Mouse (Mus musculus): ENCODE data around the gene Olfr961. TPM values are rescaled to one million over a fixed set of nuclear protein-coding genes. Genes with fewer than 3 reads are reported as not detected.

Olfr961 gene
- polyA plus RNA-seq, 1 experiment = not detected

GRCm38 (mm10) chr9:39678557-39678956, 33.7 kb downstream of the Olfr961 start:
- Histone ChIP-seq H3K36me3 (ENCODE audit: control insufficient read depth, insufficient read depth, low read length, poor library complexity, severe bottlenecking) (no peaks in the 10 kb centered on the region), H3K27me3 (ENCODE audit: control insufficient read depth, insufficient read depth, low read length, poor library complexity, severe bottlenecking) (no peaks in the 10 kb centered on the region), H3K9me3 (replicated peaks; ENCODE audit: control insufficient read depth, insufficient read depth, low read length, poor library complexity, severe bottlenecking) (no peaks in the 10 kb centered on the region), H3K9ac (ENCODE audit: low read depth, poor library complexity, severe bottlenecking) (no peak overlapping the region), H3K27ac (ENCODE audit: insufficient read depth, low read length) (no peak overlapping the region), H3K4me1 (ENCODE audit: control insufficient read depth, insufficient read depth, low read length) (no peaks in the 10 kb centered on the region), H3K4me3 (ENCODE audit: low read depth, low read length) (no peak overlapping the region)
- TF ChIP-seq EP300 (IDR thresholded peaks at IDR 0.05; ENCODE audit: insufficient read depth, low read depth, low read length) (no peak), POLR2A (IDR thresholded peaks at IDR 0.05; ENCODE audit: insufficient read depth, low read length) (no peak), CTCF (IDR thresholded peaks at IDR 0.05; ENCODE audit: low read depth, low read length) (no peak)

DNA sequence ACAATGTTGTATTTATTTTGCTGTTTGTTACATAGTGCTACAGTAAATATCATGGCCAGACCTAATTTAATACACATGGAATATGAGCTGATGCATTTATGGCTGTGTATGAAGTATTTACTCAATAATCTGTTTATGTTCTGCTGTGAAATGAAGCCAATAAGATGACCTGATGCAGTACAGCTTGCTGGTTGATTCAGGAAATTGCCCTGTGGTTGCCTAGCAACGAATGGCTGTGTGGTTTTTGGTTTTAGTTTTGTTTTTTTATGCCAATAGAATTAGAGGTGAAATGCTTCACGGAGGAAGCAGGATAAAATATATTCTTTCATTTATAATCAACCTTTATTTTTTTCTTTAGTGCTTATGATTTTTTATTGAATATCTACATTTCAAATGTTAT, 34.4 kb downstream of the Olfr961 start:
- TF ChIP-seq EP300 (IDR thresholded peaks at IDR 0.05; ENCODE audit: insufficient read depth, low read depth, low read length) (no peak), CTCF (IDR thresholded peaks at IDR 0.05; ENCODE audit: low read depth, low read length) (no peak), POLR2A (IDR thresholded peaks at IDR 0.05; ENCODE audit: insufficient read depth, low read length) (no peak)
- Histone ChIP-seq H3K9me3 (replicated peaks; ENCODE audit: control insufficient read depth, insufficient read depth, low read length, poor library complexity, severe bottlenecking) (no peaks in the 10 kb centered on the region), H3K27me3 (ENCODE audit: control insufficient read depth, insufficient read depth, low read length, poor library complexity, severe bottlenecking) (no peaks in the 10 kb centered on the region), H3K27ac (ENCODE audit: insufficient read depth, low read length) (no peak overlapping the region), H3K36me3 (ENCODE audit: control insufficient read depth, insufficient read depth, low read length, poor library complexity, severe bottlenecking) (no peaks in the 10 kb centered on the region), H3K4me1 (ENCODE audit: control insufficient read depth, insufficient read depth, low read length) (no peaks in the 10 kb centered on the region), H3K9ac (ENCODE audit: low read depth, poor library complexity, severe bottlenecking) (no peak overlapping the region), H3K4me3 (ENCODE audit: low read depth, low read length) (no peak overlapping the region)

Other genes starting within 250 kb of the Olfr961 start
- gene Olfr952, start 217.9 kb upstream of the Olfr961 start, polyA plus RNA-seq (2011; ENCODE audit: insufficient read depth, insufficient read length, low read depth, missing spikeins) = not detected in 2 replicates
- not detected in 2 replicates for gene Olfr954, start 188.4 kb upstream of the Olfr961 start, polyA plus RNA-seq (2011; ENCODE audit: insufficient read depth, insufficient read length, low read depth, missing spikeins)
- gene Olfr955, start 173.1 kb upstream of the Olfr961 start, polyA plus RNA-seq (2011; ENCODE audit: insufficient read depth, insufficient read length, low read depth, missing spikeins) = not detected in 2 replicates
- not detected in 2 replicates for gene Olfr44, start 151.1 kb upstream of the Olfr961 start, polyA plus RNA-seq (2011; ENCODE audit: insufficient read depth, insufficient read length, low read depth, missing spikeins)
- gene Olfr957, start 129.3 kb upstream of the Olfr961 start, polyA plus RNA-seq (2011; ENCODE audit: insufficient read depth, insufficient read length, low read depth, missing spikeins) = not detected in 2 replicates
- gene Olfr958, start 91.0 kb upstream of the Olfr961 start, polyA plus RNA-seq (2011; ENCODE audit: insufficient read depth, insufficient read length, low read depth, missing spikeins) = not detected in 2 replicates
- gene Olfr959, start 69.5 kb upstream of the Olfr961 start, polyA plus RNA-seq (2011; ENCODE audit: insufficient read depth, insufficient read length, low read depth, missing spikeins) = not detected in 2 replicates
- gene AW551984, start 40.7 kb upstream of the Olfr961 start, polyA plus RNA-seq (2011; ENCODE audit: insufficient read depth, insufficient read length, low read depth, missing spikeins) = 1.5 and 2.0 TPM in 2 replicates
- gene Olfr148, start 34.4 kb upstream of the Olfr961 start, polyA plus RNA-seq (2011; ENCODE audit: insufficient read depth, insufficient read length, low read depth, missing spikeins) = not detected in 2 replicates
- not detected in 2 replicates for gene Olfr960, start 23.7 kb upstream of the Olfr961 start, polyA plus RNA-seq (2011; ENCODE audit: insufficient read depth, insufficient read length, low read depth, missing spikeins)
- not detected in 2 replicates for gene Olfr963, start 22.1 kb downstream of the Olfr961 start, polyA plus RNA-seq (2011; ENCODE audit: insufficient read depth, insufficient read length, low read depth, missing spikeins)
- gene Olfr149, start 62.0 kb downstream of the Olfr961 start, polyA plus RNA-seq (2011; ENCODE audit: insufficient read depth, insufficient read length, low read depth, missing spikeins) = not detected in 2 replicates
- gene Olfr965, start 66.3 kb downstream of the Olfr961 start, polyA plus RNA-seq (2011; ENCODE audit: insufficient read depth, insufficient read length, low read depth, missing spikeins) = not detected in 2 replicates
- not detected in 2 replicates for gene Olfr150, start 85.9 kb downstream of the Olfr961 start, polyA plus RNA-seq (2011; ENCODE audit: insufficient read depth, insufficient read length, low read depth, missing spikeins)
- not detected in 2 replicates for gene Olfr967, start 101.2 kb downstream of the Olfr961 start, polyA plus RNA-seq (2011; ENCODE audit: insufficient read depth, insufficient read length, low read depth, missing spikeins)
- gene Olfr968, start 138.2 kb downstream of the Olfr961 start, polyA plus RNA-seq (2011; ENCODE audit: insufficient read depth, insufficient read length, low read depth, missing spikeins) = not detected in 2 replicates
- gene Olfr969, start 145.9 kb downstream of the Olfr961 start, polyA plus RNA-seq (2011; ENCODE audit: insufficient read depth, insufficient read length, low read depth, missing spikeins) = not detected in 2 replicates
- not detected in 2 replicates for gene Olfr970, start 163.8 kb downstream of the Olfr961 start, polyA plus RNA-seq (2011; ENCODE audit: insufficient read depth, insufficient read length, low read depth, missing spikeins)
- gene Olfr971, start 191.8 kb downstream of the Olfr961 start, polyA plus RNA-seq (2011; ENCODE audit: insufficient read depth, insufficient read length, low read depth, missing spikeins) = not detected in 2 replicates
- not detected in 2 replicates for gene Olfr972, start 221.3 kb downstream of the Olfr961 start, polyA plus RNA-seq (2011; ENCODE audit: insufficient read depth, insufficient read length, low read depth, missing spikeins)

Data from ES-Bruce4 (cell line).